In genomic region chr13:96458606-96459005, GRCm38 (mm10) we compare ENCODE assay signal across 23 mouse cellular contexts. TPM values are rescaled to one million over a fixed set of nuclear protein-coding genes. Genes with fewer than 3 reads are reported as not detected.
"Had no signal": no experiment of that assay in that cellular context is flagged by ENCODE, and none has a peak within 500 bp of the region (broad histone marks: within the 10 kb centered on the region; RNA-seq: fewer than 3 reads in every experiment).

No protein-coding gene starts in this region.

- H3K9me3 ChIP-seq: midbrain, embryonic 10.5 days; midbrain, embryonic 12.5 days; neural tube, embryonic 13.5 days; neural tube, embryonic 15.5 days; stomach, embryonic 15.5 days had no signal

- H3K4me3 ChIP-seq: midbrain, embryonic 10.5 days; midbrain, embryonic 12.5 days; myocyte; neural tube, embryonic 13.5 days; neural tube, embryonic 15.5 days; stomach, embryonic 15.5 days had no signal

- H3K4me2 ChIP-seq: lung, embryonic 14.5 days; midbrain, embryonic 12.5 days; neural tube, embryonic 13.5 days; neural tube, embryonic 15.5 days; stomach, embryonic 15.5 days had no signal

- H3K27ac ChIP-seq: midbrain, embryonic 10.5 days; midbrain, embryonic 12.5 days; neural tube, embryonic 13.5 days; neural tube, embryonic 15.5 days; stomach, embryonic 15.5 days; stomach, postnatal 0 days had no signal

- DNase-seq: lung, adult 18-20 months; lung, embryonic 14.5 days; lung, postnatal 10 days; lung, postnatal 4 days; midbrain, embryonic 14.5 days; retina, postnatal 1 day; right cerebral cortex, postnatal 14 days; thymus, adult 2 months; thymus, postnatal 25 days; thymus, postnatal 4 days had no signal

- H3K4me1 ChIP-seq: midbrain, embryonic 10.5 days; midbrain, embryonic 12.5 days; neural tube, embryonic 13.5 days; neural tube, embryonic 15.5 days; stomach, embryonic 15.5 days had no signal

- H3K27me3 ChIP-seq: midbrain, embryonic 12.5 days; neural tube, embryonic 13.5 days; neural tube, embryonic 15.5 days; stomach, embryonic 15.5 days had no signal

- H3K36me3 ChIP-seq: midbrain, embryonic 10.5 days; midbrain, embryonic 12.5 days; neural tube, embryonic 13.5 days; neural tube, embryonic 15.5 days; stomach, embryonic 15.5 days had no signal

- H3K9ac ChIP-seq: lung, embryonic 14.5 days; midbrain, embryonic 12.5 days; neural tube, embryonic 13.5 days; neural tube, embryonic 15.5 days; stomach, embryonic 15.5 days had no signal

- ATAC-seq: midbrain, embryonic 16.5 days had no signal

RNA-seq across cellular contexts. Expression of gene Ankdd1b, which starts 12.4 kb away (rescaled TPM):
- polyA plus RNA-seq: lung, embryonic 14.5 days; midbrain, embryonic 10.5 days; midbrain, embryonic 12.5 days; midbrain, embryonic 14.5 days; midbrain, embryonic 16.5 days; myocyte; neural tube, embryonic 11.5 days; neural tube, embryonic 13.5 days; neural tube, embryonic 15.5 days; spleen, adult 2 months had no signal

RNA-seq across cellular contexts. Expression of gene Gm17622, which starts 31.9 kb away (rescaled TPM):
- polyA plus RNA-seq: lung, embryonic 14.5 days; lung, embryonic 16.5 days; midbrain, embryonic 10.5 days; midbrain, embryonic 12.5 days; midbrain, embryonic 14.5 days; midbrain, embryonic 16.5 days; myocyte; neural tube, embryonic 11.5 days; neural tube, embryonic 13.5 days; neural tube, embryonic 15.5 days; spleen, adult 2 months; stomach, embryonic 15.5 days; stomach, postnatal 0 days; testis, adult 2 months; thymus, adult 2 months; urinary bladder, adult 2 months had no signal
